Mouse (Mus musculus): Measurements from ENCODE around the gene Gm42791. TPM values are rescaled to one million over a fixed set of nuclear protein-coding genes. Genes with fewer than 3 reads are reported as not detected.

Gene Gm42791
- polyA plus RNA-seq, 1 experiment from 2014 or later: not detected

DNA sequence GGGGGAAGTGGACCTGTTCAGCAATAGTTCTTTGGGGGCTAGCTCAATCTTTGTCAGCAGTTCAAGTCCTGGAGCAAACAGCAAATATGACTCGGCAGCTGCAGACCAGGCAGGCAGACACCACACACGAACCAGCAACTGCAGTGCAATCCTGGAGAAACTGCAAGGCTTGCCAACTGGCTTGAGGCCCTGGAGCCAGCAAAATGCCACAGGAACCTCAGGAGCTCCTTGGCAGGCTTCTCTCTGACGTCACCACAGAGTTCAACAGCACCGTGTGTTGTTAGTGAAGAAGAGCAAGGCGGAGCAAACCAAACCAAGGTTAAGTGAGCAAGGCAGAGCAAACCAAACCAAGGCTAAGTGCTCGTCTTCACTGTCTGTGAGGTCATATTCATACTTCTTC, 145.4 kb downstream of the Gm42791 start:
- no peaks in the 10 kb centered on the region for H3K4me1 ChIP-seq (replicated peaks)
- 71% methylated on average over 6 of the region's 6 CpGs for WGBS (ENCODE audit: insufficient replicate concordance)
- no peaks in the 10 kb centered on the region for H3K27me3 ChIP-seq
- no peak overlapping the region for H3K27ac ChIP-seq (replicated peaks)
- no peak overlapping the region for H3K4me3 ChIP-seq (replicated peaks)
- no peaks in the 10 kb centered on the region for H3K36me3 ChIP-seq (replicated peaks)
- no peak overlapping the region for H3K4me2 ChIP-seq
- H3K9me3 ChIP-seq (replicated peaks): 0 out of 2 replicates have a peak, but pooled peaks cover 5% of the 10 kb centered on the region
- H3K9ac ChIP-seq: no peak overlapping the region
- no peak for ATAC-seq (ENCODE audit: insufficient read depth)

DNA sequence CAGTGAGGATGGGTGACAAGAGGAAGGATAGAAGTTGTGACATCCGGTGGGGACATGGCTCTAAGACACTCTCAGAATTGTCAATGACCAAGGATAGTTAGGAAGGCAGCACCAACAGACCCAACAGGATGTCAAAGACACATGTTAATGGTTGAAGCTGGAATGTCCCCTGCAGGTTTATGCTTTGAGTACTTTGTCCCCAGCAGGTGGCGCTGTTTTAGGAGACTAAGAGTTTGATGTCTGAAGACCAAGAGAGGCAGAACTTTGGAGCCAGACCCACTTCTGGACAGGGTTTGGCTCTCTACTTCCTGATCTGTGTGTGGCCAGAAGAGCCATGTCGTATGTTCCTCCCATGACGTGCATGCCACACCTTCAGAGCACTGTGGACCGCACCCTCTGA, 147.9 kb downstream of the Gm42791 start:
- Histone ChIP-seq H3K27me3 (no peaks in the 10 kb centered on the region), H3K4me1 (replicated peaks) (no peaks in the 10 kb centered on the region), H3K27ac (replicated peaks) (no peak overlapping the region), H3K36me3 (replicated peaks) (no peaks in the 10 kb centered on the region), H3K9ac (no peak overlapping the region), H3K4me3 (replicated peaks) (no peak overlapping the region), H3K4me2 (no peak overlapping the region), H3K9me3 (replicated peaks) (0 out of 2 replicates have a peak, but pooled peaks cover 5% of the 10 kb centered on the region)
- 87% methylated on average over 5 of the region's 5 CpGs for WGBS (ENCODE audit: insufficient replicate concordance)
- no peak for ATAC-seq (ENCODE audit: insufficient read depth)

Other genes starting within 250 kb of the Gm42791 start
- gene Katnal1, start 65.8 kb downstream of the Gm42791 start, polyA plus RNA-seq (2015; fragmentation: Nextera tagmentation; extraction: Ambion mirVana): 8.1 and 9.0 TPM in 2 replicates
- gene Uspl1, start 189.2 kb upstream of the Gm42791 start, polyA plus RNA-seq (2015; fragmentation: Nextera tagmentation; extraction: Ambion mirVana): 17.7 and 18.2 TPM in 2 replicates
- 381 and 440 TPM in 2 replicates for gene Hmgb1, start 189.3 kb upstream of the Gm42791 start, polyA plus RNA-seq (2015; fragmentation: Nextera tagmentation; extraction: Ambion mirVana)

All from liver, embryonic 15.5 days (tissue).